Mouse (Mus musculus): ENCODE data around the gene Rasd2. TPM values are rescaled to one million over a fixed set of nuclear protein-coding genes. Genes with fewer than 3 reads are reported as not detected.

Gene Rasd2
- total RNA-seq, 2 experiments from 2014 or later = 2.2 to 2.5 TPM

- peak; percentile 69 to 84 for DNase-seq
- intact Hi-C loops (cut with DNase I) = loop anchor here (1.0 to 5.0 kb wide), 2 partner anchors 86 to 146 kb away; no protein-coding TSS in a partner anchor
These were observed 4.2 kb downstream of the Rasd2 start for GRCm38 (mm10) chr8:75217969-75218368.

- DNase-seq = peak in 1 of 2 experiments; percentile 27
- intact Hi-C loops (cut with DNase I) = loop anchor here (2.0 to 5.0 kb wide), 2 partner anchors 51 to 148 kb away; no protein-coding TSS in a partner anchor
These were observed 6.4 kb downstream of the Rasd2 start for GRCm38 (mm10) chr8:75219877-75220738.

DNA sequence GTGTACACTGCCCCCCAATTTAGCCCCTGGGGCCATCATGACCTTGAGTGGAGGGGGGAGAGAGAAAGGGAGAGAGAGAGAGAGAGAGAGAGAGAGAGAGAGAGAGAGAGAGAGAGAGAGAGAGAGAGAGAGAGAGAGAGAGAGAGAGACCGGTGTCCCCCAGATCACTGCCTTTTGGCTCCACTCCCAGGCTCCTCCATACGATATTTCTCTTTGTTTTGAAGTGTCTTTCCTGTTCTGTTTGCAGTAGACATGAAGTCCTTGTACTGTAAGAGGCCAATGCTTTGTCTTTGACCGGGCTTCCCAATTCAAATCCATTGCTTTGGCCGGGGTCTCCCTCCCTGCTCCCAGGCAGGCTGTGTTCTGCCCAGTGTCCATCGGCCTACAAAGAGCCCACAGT is 8.9 kb downstream of the Rasd2 start:
- DNase-seq = no peak
- intact Hi-C loops (cut with DNase I) = no loop called here

- intact Hi-C loops (cut with DNase I) = no loop called here
- no peak for DNase-seq
These were observed 13.0 kb downstream of the Rasd2 start for GRCm38 (mm10) chr8:75226773-75227172.

GRCm38 (mm10) chr8:75233915-75234554 is 20.3 kb downstream of the Rasd2 start:
- intact Hi-C loops (cut with DNase I) = no loop called here
- peak in 1 of 2 experiments; percentile 36 for DNase-seq

GRCm38 (mm10) chr8:75247331-75247730 is 33.6 kb downstream of the Rasd2 start:
- no peak for DNase-seq
- intact Hi-C loops (cut with DNase I) = no loop called here

DNA sequence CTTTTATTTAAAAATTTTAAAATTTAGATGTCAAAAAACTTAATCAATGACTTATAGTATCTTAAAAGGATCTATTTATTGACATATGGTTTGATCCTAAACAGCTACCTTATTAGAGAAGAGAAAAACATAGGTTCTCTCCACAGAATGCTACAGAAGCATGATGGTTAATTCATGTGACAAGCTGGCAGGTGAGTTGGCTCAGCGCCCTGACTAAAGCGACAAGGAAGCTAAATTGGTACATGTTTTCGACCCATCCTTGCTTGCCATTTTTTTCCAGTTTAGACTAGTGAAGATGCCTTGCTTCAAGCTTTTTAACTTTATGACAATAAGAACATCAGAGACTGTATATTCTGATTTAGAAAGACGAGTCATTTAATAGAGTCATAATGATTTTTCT is 35.4 kb downstream of the Rasd2 start:
- intact Hi-C loops (cut with DNase I) = no loop called here

GRCm38 (mm10) chr8:75254027-75254426 is 40.3 kb downstream of the Rasd2 start:
- intact Hi-C loops (cut with DNase I) = no loop called here
- peak; percentile 10 to 37 for DNase-seq

More for the DNA sequence above, 35.4 kb downstream of the Rasd2 start:
- no peak for DNase-seq

GRCm38 (mm10) chr8:75255635-75256034 is 41.9 kb downstream of the Rasd2 start:
- intact Hi-C loops (cut with DNase I) = no loop called here
- no peak for DNase-seq

- DNase-seq = peak in 1 of 2 experiments; percentile 47
- intact Hi-C loops (cut with DNase I) = loop anchor here (1.0 kb wide), 1 partner anchor 140 kb away; no protein-coding TSS in a partner anchor
These were observed 58.4 kb downstream of the Rasd2 start for GRCm38 (mm10) chr8:75272166-75272565.

Other genes with a start within 250 kb of the Rasd2 start
- gene Hmgxb4, start 220.6 kb upstream of the Rasd2 start, total RNA-seq (2021) = 10 to 100 TPM; 15.2 to 16.0 TPM
- gene Tom1, start 180.2 kb upstream of the Rasd2 start, total RNA-seq (2021) = 10 to 100 TPM; 56.5 to 56.6 TPM
- 10 to 100 TPM; 13.6 to 15.0 TPM for gene Hmox1, start 120.3 kb upstream of the Rasd2 start, total RNA-seq (2021)
- 10 to 100 TPM in 1 of 2 experiments, 1 to 10 TPM in 1; 5.8 to 11.7 TPM for gene Mcm5, start 104.4 kb upstream of the Rasd2 start, total RNA-seq (2021)
- gene Gm10358, start 192.6 kb downstream of the Rasd2 start, total RNA-seq (2021) = under 1 TPM in 1 of 2 experiments, not detected in 1; 0.22 TPM
- not detected for gene Iqcm, start 234.8 kb downstream of the Rasd2 start, total RNA-seq (2021)

All from heart, postnatal 14 days (tissue).